11 mouse cellular contexts compared by ENCODE assay signal in the genomic region with DNA sequence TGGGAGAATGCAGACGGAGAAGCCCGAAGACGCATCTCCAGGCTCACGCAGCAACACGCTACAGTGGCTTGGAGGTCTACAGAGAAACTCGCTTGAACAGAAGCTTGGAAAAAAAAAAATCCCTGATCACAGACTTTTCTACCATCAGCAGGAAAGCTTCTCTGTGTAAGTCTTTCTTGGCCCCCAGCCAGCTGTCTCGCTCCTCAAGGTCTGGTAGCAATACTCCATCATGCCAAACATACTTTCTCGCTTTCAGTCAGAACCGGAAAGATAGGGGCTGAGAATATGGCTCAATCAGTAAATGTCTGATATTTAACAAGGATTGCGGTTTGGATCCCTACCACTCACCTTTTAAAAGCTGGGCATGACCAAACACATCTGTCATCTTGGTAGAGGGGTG.
A peak's percentile ranks its signal among the peaks of the same experiment; 100 is the strongest.
DNase-seq lines count a peak whose midpoint lies in the region; ATAC-seq and TF ChIP-seq lines count a peak whose summit lies in the region.
"Had no signal": no experiment of that assay in that cellular context is flagged by ENCODE, and none has a peak within 500 bp of the region (broad histone marks: within the 10 kb centered on the region; RNA-seq: fewer than 3 reads in every experiment).

No protein-coding gene starts in this region.

- H3K4me2 ChIP-seq in embryonic facial prominence, embryonic 14.5 days (ENCODE audit: low read depth, low read length), result no peak overlapping the region
- H3K4me2 ChIP-seq: embryonic facial prominence, embryonic 13.5 days; hindbrain, embryonic 12.5 days had no signal

- no peak overlapping the region for H3K9ac ChIP-seq in embryonic facial prominence, embryonic 14.5 days (ENCODE audit: low read depth, low read length)
- H3K9ac ChIP-seq: embryonic facial prominence, embryonic 13.5 days; hindbrain, embryonic 12.5 days had no signal

- WGBS in embryonic facial prominence, embryonic 14.5 days, result 70% methylated on average over 10 of the region's 10 CpGs
- WGBS in embryonic facial prominence, embryonic 10.5 days, result 96% methylated on average over 10 of the region's 10 CpGs

- H3K27me3 ChIP-seq in embryonic facial prominence, embryonic 14.5 days (replicated peaks; ENCODE audit: control insufficient read depth, insufficient read depth, low read length), result no peaks in the 10 kb centered on the region
- no peaks in the 10 kb centered on the region for H3K27me3 ChIP-seq in embryonic facial prominence, embryonic 10.5 days (replicated peaks; ENCODE audit: low read depth, poor library complexity, severe bottlenecking)
- H3K27me3 ChIP-seq: embryonic facial prominence, embryonic 13.5 days; hindbrain, embryonic 12.5 days had no signal

- ATAC-seq in embryonic facial prominence, embryonic 14.5 days (ENCODE audit: low read depth), result peak; percentile 44
- no peak for ATAC-seq in monocyte, adult 5-6 weeks (replicated peaks; ENCODE audit: insufficient number of reproducible peaks, low FRiP score, low TSS enrichment, poor library complexity, severe bottlenecking)
- ATAC-seq in erythroid progenitor cell, adult 5-6 weeks (replicated peaks; ENCODE audit: low FRiP score, poor library complexity, severe bottlenecking), result no peak

- H3K9me3 ChIP-seq in embryonic facial prominence, embryonic 14.5 days (ENCODE audit: control insufficient read depth, low read length), result no peaks in the 10 kb centered on the region; the same call in 1 of the 2 replicates
- H3K9me3 ChIP-seq in embryonic facial prominence, embryonic 10.5 days, result no peaks in the 10 kb centered on the region
- H3K9me3 ChIP-seq: embryonic facial prominence, embryonic 13.5 days; hindbrain, embryonic 12.5 days had no signal

- DNase-seq in embryonic facial prominence, embryonic 14.5 days (ENCODE audit: low spot score), result peak; percentile 91
- no peak for DNase-seq in embryonic facial prominence, embryonic 10.5 days (ENCODE audit: low spot score)
- DNase-seq in left cerebral cortex, postnatal 14 days (ENCODE audit: low spot score in 2 of 2), result peak; percentile 43 to 53
- no peak for DNase-seq in left cerebral cortex, adult 2 months (ENCODE audit: extremely low spot score in 1 of 2, low spot score in 2 of 2)
- peak; percentile 84 for DNase-seq in adrenal gland, postnatal 14 days
- DNase-seq in ovary, postnatal 14 days (ENCODE audit: low spot score), result peak; percentile 7

- H3K4me3 ChIP-seq in embryonic facial prominence, embryonic 14.5 days (ENCODE audit: low read depth, low read length), result no peak overlapping the region
- no peak overlapping the region for H3K4me3 ChIP-seq in embryonic facial prominence, embryonic 10.5 days
- no peak overlapping the region for H3K4me3 ChIP-seq in left cerebral cortex, adult 2 months
- H3K4me3 ChIP-seq: embryonic facial prominence, embryonic 13.5 days; hindbrain, embryonic 12.5 days; myocyte had no signal

- no peak overlapping the region for H3K27ac ChIP-seq in embryonic facial prominence, embryonic 14.5 days (replicated peaks; ENCODE audit: low read depth, low read length)
- no peak overlapping the region for H3K27ac ChIP-seq in embryonic facial prominence, embryonic 10.5 days (replicated peaks)
- H3K27ac ChIP-seq in left cerebral cortex, adult 2 months, result no peak overlapping the region
- H3K27ac ChIP-seq: embryonic facial prominence, embryonic 13.5 days; hindbrain, embryonic 12.5 days had no signal

- intact Hi-C loops in left cerebral cortex, postnatal 14 days (cut with DNase I), result no loop called here
- intact Hi-C loops in left cerebral cortex, adult 2 months (cut with DNase I), result no loop called here

- H3K4me1 ChIP-seq in embryonic facial prominence, embryonic 14.5 days (ENCODE audit: control insufficient read depth, insufficient read depth, low read length), result no peaks in the 10 kb centered on the region
- H3K4me1 ChIP-seq in embryonic facial prominence, embryonic 10.5 days, result no peaks in the 10 kb centered on the region; the same call in 1 of the 2 replicates
- H3K4me1 ChIP-seq: hindbrain, embryonic 12.5 days had no signal

- no peaks in the 10 kb centered on the region for H3K36me3 ChIP-seq in embryonic facial prominence, embryonic 14.5 days (ENCODE audit: control insufficient read depth, insufficient read depth, low read length)
- H3K36me3 ChIP-seq in embryonic facial prominence, embryonic 10.5 days (replicated peaks), result no peaks in the 10 kb centered on the region
- H3K36me3 ChIP-seq: embryonic facial prominence, embryonic 13.5 days; hindbrain, embryonic 12.5 days had no signal

- TF ChIP-seq CTCF in left cerebral cortex, adult 2 months (IDR thresholded peaks at IDR 0.05), result no peak

Comparison
In these comparisons a context has a peak if more than half of its experiments do, and no peak if none do; other contexts are left out.
1. DNase-seq: peak in embryonic facial prominence, embryonic 14.5 days (single experiment), left cerebral cortex, postnatal 14 days (2 of 2), adrenal gland, postnatal 14 days (single experiment) and ovary, postnatal 14 days (single experiment); none in embryonic facial prominence, embryonic 10.5 days (single experiment) and left cerebral cortex, adult 2 months (0 of 2).